8 mouse cellular contexts compared by ENCODE assay signal in genomic region chr14:76623371-76623988, GRCm38 (mm10).
DNase-seq lines count a peak whose midpoint lies in the region; ATAC-seq and TF ChIP-seq lines count a peak whose summit lies in the region.

No protein-coding gene starts in this region.

- H3K4me1 ChIP-seq in forebrain, embryonic 14.5 days (ENCODE audit: control insufficient read depth, insufficient read depth, low read length), result peaks cover 25% of the 10 kb centered on the region
- peaks cover 16% of the 10 kb centered on the region for H3K4me1 ChIP-seq in liver, postnatal 0 days (ENCODE audit: insufficient read depth)
- H3K4me1 ChIP-seq in neural tube, embryonic 15.5 days, result peaks cover 43% of the 10 kb centered on the region

- no peaks in the 10 kb centered on the region for H3K27me3 ChIP-seq in forebrain, embryonic 14.5 days (replicated peaks; ENCODE audit: control insufficient read depth, insufficient read depth, low read length)
- no peaks in the 10 kb centered on the region for H3K27me3 ChIP-seq in liver, postnatal 0 days (ENCODE audit: insufficient read depth, low read length)
- H3K27me3 ChIP-seq in neural tube, embryonic 15.5 days (replicated peaks), result no peaks in the 10 kb centered on the region

- no peaks in the 10 kb centered on the region for H3K36me3 ChIP-seq in forebrain, embryonic 14.5 days (ENCODE audit: control insufficient read depth, insufficient read depth, low read length)
- no peaks in the 10 kb centered on the region for H3K36me3 ChIP-seq in liver, postnatal 0 days (replicated peaks; ENCODE audit: insufficient read depth, low read length)
- H3K36me3 ChIP-seq in neural tube, embryonic 15.5 days, result no peaks in the 10 kb centered on the region

- no peak for TF ChIP-seq EP300 in liver, postnatal 0 days (IDR thresholded peaks at IDR 0.05; ENCODE audit: low read depth)

- H3K4me3 ChIP-seq in left cerebral cortex, adult 2 months, result no peak overlapping the region
- no peak overlapping the region for H3K4me3 ChIP-seq in forebrain, embryonic 14.5 days (ENCODE audit: low read depth, low read length)
- no peak overlapping the region for H3K4me3 ChIP-seq in liver, postnatal 0 days (ENCODE audit: low read depth, low read length)
- no peak overlapping the region for H3K4me3 ChIP-seq in neural tube, embryonic 15.5 days (replicated peaks)

- DNase-seq in left cerebral cortex, adult 2 months (ENCODE audit: extremely low spot score in 1 of 2, low spot score in 2 of 2), result no peak
- DNase-seq in left cerebral cortex, postnatal 4 days, result no peak
- peak; percentile 36 for DNase-seq in forebrain, embryonic 14.5 days (ENCODE audit: low spot score)
- no peak for DNase-seq in liver, postnatal 0 days
- no peak for DNase-seq in c-Kit-positive CD71-positive TER-119-positive erythroid progenitor cells, embryonic 14.5 days (ENCODE audit: low spot score)
- DNase-seq in adipocyte (ENCODE audit: low spot score), result no peak
- no peak for DNase-seq in spleen, adult 18-20 months

- ATAC-seq in forebrain, embryonic 14.5 days, result no peak
- ATAC-seq in liver, postnatal 0 days, result peak; percentile 63
- no peak for ATAC-seq in neural tube, embryonic 15.5 days (ENCODE audit: low FRiP score)

- no peaks in the 10 kb centered on the region for H3K9me3 ChIP-seq in forebrain, embryonic 14.5 days (replicated peaks; ENCODE audit: control insufficient read depth, low read length)
- no peaks in the 10 kb centered on the region for H3K9me3 ChIP-seq in liver, postnatal 0 days (ENCODE audit: low read length)
- H3K9me3 ChIP-seq in neural tube, embryonic 15.5 days (replicated peaks), result no peaks in the 10 kb centered on the region

- WGBS in forebrain, embryonic 14.5 days, result 24% methylated on average over 10 of the region's 10 CpGs
- WGBS in liver, postnatal 0 days (ENCODE audit: insufficient replicate concordance), result 18% methylated on average over 10 of the region's 10 CpGs
- WGBS in neural tube, embryonic 15.5 days, result 20% methylated on average over 10 of the region's 10 CpGs

- TF ChIP-seq CTCF in left cerebral cortex, adult 2 months (IDR thresholded peaks at IDR 0.05), result no peak
- TF ChIP-seq CTCF in liver, postnatal 0 days (IDR thresholded peaks at IDR 0.05; ENCODE audit: low read depth), result no peak

- intact Hi-C loops in left cerebral cortex, adult 2 months (cut with DNase I), result no loop called here
- intact Hi-C loops in left cerebral cortex, postnatal 4 days (cut with DNase I), result loop anchor here (10.0 kb wide), 1 partner anchor 119 kb away; no protein-coding TSS in a partner anchor

- H3K27ac ChIP-seq in left cerebral cortex, adult 2 months, result peak overlapping the region; percentile 80
- peak overlapping the region; percentile 21; the same call in 1 of the 2 replicates for H3K27ac ChIP-seq in forebrain, embryonic 14.5 days (ENCODE audit: low read depth, low read length)
- H3K27ac ChIP-seq in liver, postnatal 0 days (ENCODE audit: low read depth), result no peak overlapping the region
- peak overlapping the region; percentile 79 for H3K27ac ChIP-seq in neural tube, embryonic 15.5 days (replicated peaks)

- H3K4me2 ChIP-seq in forebrain, embryonic 14.5 days (ENCODE audit: low read length), result no peak overlapping the region
- peak overlapping the region; percentile 18; the same call in 1 of the 2 replicates for H3K4me2 ChIP-seq in liver, postnatal 0 days (ENCODE audit: low read depth, low read length)
- H3K4me2 ChIP-seq in neural tube, embryonic 15.5 days, result peak overlapping the region; percentile 6; the same call in 1 of the 2 replicates

- no peak overlapping the region for H3K9ac ChIP-seq in forebrain, embryonic 14.5 days (ENCODE audit: low read length)
- no peak overlapping the region for H3K9ac ChIP-seq in liver, postnatal 0 days (replicated peaks)
- no peak overlapping the region for H3K9ac ChIP-seq in neural tube, embryonic 15.5 days (replicated peaks)
